Mouse (Mus musculus) G1E-ER4 (cell line): ENCODE measurements around the gene Lpcat2b. TPM values are rescaled to one million over a fixed set of nuclear protein-coding genes. Genes with fewer than 3 reads are reported as not detected.

Experiments used
- GATA1 ChIP-seq: IDR thresholded peaks from one replicate; pipeline ENCODE4 v1.8.0; 2012; ENCODE audit warnings: low read length, inconsistent platforms
- polyA plus RNA-seq: library from polyadenylated mRNA; stranded (reverse); fragments of >175 nt; gene quantifications from 2 replicates; pipeline ENCODE4 v1.2.3, GENCODE M21; 2012

Gene Lpcat2b
- polyA plus RNA-seq, 1 experiment: not detected

DNA sequence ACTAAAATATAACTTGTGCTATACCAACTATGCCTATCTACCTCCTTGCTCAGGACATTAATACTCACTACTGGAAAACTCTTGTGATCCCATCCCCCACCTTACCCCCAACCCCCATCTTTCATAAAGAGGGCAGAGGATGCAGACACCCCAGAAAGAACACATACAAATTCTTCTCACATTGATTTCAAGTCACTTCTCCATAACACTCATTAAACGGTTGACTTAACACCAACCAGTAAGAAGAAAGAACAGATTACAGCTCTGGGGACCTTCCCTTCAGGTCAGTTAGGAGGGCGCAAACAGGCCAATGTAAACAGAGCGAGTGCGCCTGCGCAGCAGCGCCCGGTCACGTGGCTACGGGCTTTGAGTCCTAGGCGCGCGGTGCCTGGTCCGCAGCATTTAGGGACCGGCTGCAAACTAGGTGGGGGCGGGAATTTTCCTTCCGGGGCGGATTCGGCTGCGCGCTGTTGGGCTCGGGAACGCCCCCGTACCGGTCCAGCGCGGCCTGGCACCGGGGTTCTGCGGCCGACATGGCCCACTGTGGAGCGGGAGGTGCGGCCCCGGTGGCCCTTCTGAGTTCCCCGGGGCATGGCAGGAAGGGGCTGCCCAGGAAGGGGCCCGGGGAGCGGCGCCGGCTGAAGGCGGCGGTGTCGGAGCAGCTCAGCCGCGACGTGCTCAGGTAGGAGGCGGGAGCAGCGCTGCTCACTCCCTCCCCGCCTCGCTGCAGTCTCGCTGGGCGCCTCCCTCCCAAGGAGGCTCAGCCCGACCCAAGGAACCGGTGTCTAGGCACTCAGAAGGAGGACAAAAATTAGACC lies 6.3 kb downstream of the Lpcat2b start, which contains the start of gene Btbd8:
Gene Btbd8 (plus strand): TSS at position 534 of the 818 bp plus-strand sequence.
- TF ChIP-seq GATA1: no peak

DNA sequence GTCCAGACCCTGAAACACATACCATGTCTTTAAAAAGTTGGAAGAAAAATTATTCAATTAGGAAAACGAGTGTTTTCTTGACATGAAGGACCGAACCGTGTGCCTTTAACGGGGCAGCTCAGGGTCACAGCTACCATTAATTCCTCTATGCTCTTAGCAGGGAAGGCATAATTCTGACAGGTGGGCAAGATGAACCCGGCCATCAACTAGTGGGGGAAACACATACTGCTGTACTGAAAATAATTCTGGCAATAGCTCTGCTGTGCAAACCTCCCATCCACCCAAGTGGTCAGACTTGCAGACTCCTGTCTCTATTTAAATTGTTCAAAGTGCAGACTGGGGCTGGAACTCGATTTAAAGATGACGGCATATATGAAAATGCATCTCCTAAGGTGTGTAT lies 7.0 kb downstream of the Lpcat2b start:
- no peak for TF ChIP-seq GATA1

DNA sequence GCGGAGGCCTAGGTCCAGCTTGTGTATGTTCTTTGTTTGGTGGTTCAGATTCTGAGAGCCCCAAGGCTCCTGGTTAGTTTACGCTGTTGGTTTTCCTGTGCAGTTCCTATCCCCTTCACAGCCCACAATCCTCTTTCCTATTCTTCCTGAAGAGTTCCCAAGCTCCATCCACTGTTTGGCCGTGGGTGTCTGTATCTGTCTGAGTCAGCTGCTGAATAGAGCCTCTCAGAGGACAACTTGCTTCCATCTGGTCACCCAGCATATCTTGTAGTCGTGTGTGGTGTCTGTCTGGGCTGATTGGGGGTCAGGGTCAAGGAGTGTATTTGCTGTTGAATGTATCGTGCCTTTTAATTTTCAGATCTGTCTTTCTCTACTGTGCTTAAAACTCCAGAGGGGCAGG lies 10.5 kb downstream of the Lpcat2b start:
- TF ChIP-seq GATA1: no peak

DNA sequence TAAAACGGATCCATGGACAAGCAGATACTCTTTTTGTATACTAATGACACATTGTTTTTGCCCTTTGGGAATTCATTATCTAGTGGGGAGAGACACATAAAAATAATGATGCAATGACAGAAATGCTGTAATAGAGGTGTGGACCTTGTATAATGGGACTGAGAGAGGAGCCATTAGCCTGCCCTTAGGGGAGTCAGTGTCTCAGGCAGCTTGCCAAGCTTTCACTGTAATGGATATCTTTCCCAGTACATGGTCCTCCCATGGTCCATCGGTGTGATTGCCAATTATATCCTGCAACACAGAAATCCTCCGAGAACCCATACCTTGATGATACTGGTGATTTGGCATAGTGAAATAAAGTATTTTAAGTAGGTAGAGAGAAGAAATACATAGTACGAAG lies 12.9 kb downstream of the Lpcat2b start:
- TF ChIP-seq GATA1: no peak

DNA sequence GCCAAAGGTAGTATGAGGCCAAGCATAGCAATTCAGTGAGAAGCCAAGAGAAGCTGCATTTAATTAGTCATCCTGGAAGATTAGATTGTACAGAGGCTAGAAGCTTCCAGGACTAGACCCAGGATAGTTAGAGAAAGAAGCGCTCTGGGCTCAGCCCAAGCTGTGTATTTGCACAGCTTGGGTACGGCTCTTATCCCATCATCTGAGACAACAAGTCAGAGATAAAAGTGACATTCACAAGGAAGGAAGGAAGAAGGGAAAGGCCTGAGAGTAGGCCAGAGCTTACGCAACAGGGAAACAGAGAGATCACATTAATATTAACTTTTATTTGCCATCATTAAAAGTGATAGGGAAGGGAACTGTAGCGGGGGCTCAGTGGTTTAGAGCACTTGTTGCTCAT lies 16.6 kb downstream of the Lpcat2b start:
- no peak for TF ChIP-seq GATA1

DNA sequence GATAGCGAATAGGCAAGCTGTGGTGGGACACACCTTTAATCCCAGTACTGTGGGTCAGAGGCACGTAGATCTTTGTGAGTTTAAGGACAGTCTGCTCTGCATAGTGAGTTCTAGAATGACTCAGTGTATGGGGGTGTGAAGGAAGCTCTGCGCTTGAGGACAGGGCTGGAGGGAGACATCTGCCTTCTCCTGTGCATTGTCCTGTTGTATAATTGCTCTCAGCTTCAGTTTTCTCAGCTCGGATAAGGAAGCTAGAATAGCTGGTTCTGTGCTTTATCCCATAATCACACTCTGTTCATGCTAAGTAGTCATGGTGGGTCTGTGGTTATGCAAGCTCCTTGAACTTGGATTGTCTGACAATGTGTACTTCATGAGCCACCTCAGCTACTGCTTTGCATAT lies 17.4 kb downstream of the Lpcat2b start:
- TF ChIP-seq GATA1: no peak

DNA sequence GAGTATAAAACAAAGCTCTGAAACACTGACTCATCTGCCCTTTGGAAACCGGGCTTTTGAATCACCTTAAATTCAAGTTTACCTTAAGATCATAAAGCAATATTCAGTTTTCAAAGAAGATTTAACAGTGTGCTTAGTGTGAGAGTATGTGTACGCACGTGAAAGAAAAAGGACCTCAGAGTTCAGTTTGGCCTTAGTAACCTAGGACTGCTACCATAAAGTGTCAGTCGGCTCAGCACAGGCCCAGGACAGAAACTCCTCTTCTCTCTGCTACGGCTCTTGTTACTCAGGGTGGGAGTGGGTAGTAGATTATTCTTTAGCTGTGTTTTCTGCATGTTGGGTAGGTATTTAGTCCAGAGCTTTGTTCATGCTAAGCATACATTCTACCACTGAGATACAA lies 18.3 kb downstream of the Lpcat2b start:
- TF ChIP-seq GATA1: no peak

DNA sequence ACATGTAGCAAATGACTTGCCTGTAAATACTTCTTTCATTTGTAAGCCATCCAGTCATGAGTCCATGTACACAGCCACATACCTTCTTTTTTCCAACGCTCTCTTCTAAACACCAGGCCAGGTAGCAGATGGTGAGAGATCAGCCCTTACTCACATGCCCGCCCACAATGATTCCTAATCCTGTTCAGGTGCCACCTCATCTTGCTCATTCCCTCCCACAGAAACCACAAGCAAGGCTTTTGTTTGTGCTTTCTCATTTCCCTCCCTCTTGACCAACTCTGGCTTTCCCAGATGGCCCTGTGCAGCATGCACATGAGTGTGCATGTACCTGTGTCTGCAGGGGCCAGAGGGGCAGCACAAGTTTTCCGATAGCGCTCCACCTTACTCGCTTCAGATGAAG lies 18.9 kb downstream of the Lpcat2b start:
- TF ChIP-seq GATA1: no peak

DNA sequence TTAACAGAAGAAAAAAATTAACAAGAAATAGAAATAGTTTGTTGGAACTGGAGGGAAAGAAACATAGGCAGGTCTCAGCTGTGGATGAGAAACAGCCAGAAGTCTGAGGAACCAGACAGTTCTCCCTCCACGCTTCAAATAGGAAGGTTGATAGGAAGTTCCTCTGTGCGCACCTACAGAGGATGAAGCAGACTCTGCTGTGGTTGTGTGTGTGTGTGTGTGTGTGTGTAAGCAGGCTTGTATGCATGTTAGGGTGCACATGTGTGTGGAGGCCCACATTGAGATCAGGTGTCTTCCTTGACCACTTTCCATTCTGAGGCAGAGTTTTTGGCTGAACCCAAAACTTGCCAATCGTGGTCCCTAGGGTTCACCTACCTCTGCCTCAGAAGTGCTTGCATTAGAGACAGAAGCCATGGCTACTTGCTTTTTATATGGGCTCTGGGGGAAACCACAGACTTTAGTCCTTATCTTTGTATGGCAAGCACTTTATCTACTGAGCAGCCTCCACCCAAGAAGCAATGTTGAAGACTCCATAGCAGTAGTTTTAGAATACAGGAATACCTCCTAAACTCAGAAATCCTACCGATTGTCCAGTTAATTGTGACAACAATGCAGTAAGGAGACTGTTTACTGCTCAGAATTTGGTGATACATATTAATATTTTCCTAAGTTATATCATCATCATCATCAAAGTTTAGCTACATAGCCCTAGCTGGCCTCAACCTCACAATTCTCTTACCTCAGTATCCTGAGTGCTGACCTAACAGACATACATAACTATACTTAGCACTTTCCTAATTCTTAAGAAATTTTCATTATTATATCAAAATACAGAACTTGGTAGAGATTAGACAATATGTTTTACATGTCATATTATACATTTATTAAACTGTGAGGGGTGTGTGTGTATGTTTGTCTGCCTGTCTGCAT lies 31.1 kb downstream of the Lpcat2b start:
- TF ChIP-seq GATA1: no peak

DNA sequence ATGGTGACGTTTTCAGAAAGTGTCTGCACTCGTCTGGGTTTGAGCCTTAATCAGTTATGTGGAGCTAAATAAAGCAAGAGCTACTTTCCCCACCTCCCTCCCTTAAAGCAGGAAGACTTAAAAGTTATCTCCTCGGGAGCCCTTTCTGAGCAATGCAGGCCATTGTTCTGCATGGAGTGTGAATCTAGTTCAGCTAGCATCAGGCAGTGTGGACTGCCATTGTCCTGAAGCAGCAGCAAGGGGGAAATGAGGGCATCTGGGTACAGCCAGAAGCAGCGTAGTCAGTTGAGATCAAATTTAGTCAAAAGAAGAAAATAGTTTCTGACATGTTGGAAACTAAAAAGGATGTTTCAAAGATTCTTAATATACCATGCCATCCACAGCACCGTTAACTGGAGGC lies 35.2 kb downstream of the Lpcat2b start:
- TF ChIP-seq GATA1: no peak

DNA sequence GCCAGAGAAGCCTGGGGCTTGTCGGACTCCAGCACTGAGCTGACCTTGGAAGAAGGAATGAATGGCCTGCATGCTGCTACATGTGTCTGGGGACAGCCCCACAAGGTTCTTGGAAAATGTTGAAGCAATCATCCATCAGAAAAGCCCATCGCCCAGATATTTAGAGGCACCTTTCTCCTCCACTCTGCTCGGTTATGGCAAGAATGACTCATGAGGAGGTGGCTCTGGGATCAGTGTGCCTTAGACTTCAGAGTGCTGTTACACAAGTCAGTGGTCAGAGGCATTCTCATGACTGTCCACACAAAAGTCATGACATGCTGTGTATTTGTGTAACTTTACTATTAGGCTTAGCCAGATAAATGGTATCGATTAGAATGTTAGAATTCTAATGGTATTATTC lies 35.7 kb downstream of the Lpcat2b start:
- TF ChIP-seq GATA1: no peak

DNA sequence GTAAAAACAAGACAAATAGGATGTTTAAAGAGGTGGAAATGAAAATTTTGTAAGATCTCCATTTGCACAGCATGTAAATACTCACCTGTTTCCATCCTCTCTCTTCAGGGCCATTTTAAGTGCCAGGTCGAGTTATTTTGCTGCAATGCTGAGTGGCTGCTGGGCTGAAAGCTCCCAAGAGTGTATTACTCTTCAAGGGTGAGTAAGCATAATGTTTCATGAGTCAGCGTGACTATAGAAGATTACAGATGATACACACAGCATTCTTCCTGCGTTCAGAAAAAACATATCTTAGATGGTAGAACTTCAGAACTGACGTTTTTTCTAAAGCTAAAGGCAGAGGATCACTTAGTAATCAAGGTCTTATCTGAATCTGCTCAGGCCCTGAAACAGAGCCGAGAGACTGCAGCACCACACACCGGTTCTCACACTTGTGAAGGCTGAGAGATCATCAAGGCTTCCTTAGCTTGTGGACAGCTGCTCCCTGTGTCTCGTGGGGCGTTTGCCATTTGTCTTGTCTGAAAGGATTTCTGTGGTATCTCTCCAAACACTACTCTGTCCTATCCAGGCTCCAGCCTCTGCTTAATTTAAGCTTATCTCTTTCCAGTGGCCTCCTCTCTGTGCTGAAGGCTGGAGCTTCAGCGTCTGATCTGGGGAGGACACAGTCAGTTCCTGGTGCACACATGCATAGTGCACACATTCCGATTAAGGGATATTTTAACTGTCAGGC lies 39.4 kb downstream of the Lpcat2b start:
- TF ChIP-seq GATA1: peak; percentile 52

DNA sequence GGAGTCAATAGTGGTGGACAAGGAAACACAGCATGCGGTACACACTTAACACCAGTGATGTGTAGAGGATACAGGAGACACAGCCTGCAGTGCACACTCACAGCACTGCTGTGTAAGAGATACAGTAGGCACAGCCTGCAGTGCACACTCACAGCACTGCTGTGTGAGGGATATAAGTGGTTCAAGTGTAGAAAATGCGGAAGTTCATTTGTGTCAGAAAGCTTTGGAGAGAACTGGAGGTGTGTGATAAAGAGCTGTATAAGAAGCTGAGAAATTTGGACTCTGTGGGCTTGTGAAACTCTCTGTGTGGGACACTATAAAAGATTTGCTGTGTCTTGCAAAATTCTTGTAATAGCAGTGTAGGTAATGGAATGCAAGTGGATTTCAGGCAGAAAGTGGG lies 48.8 kb downstream of the Lpcat2b start:
- TF ChIP-seq GATA1: no peak

Other genes with a start within 250 kb of the Lpcat2b start
- gene Tgfbr3, start 141.9 kb upstream of the Lpcat2b start, polyA plus RNA-seq: 0.13 TPM in 2 replicates
- gene Brdt, start 100.4 kb upstream of the Lpcat2b start, polyA plus RNA-seq: 0.02 and 0.03 TPM in 2 replicates
- gene Ephx4, start 28.8 kb upstream of the Lpcat2b start, polyA plus RNA-seq: not detected in 2 replicates
- gene Btbd8, start 6.4 kb downstream of the Lpcat2b start, polyA plus RNA-seq: 1.7 and 1.8 TPM in 2 replicates
- gene Gm42669, start 76.1 kb downstream of the Lpcat2b start, polyA plus RNA-seq: 0.10 and 0.13 TPM in 2 replicates
- not detected in 2 replicates for gene 1700028K03Rik, start 103.2 kb downstream of the Lpcat2b start, polyA plus RNA-seq
- gene Rpap2, start 165.8 kb downstream of the Lpcat2b start, polyA plus RNA-seq: 1.8 and 8.8 TPM in 2 replicates
- gene Glmn, start 166.3 kb downstream of the Lpcat2b start, polyA plus RNA-seq: 0.92 and 1.6 TPM in 2 replicates